Mouse (Mus musculus): ENCODE measurements around the gene Dydc1. TPM values are rescaled to one million over a fixed set of nuclear protein-coding genes. Genes with fewer than 3 reads are reported as not detected.

The Dydc1 gene
- total and polyA plus RNA-seq, 3 experiments: not detected

DNA sequence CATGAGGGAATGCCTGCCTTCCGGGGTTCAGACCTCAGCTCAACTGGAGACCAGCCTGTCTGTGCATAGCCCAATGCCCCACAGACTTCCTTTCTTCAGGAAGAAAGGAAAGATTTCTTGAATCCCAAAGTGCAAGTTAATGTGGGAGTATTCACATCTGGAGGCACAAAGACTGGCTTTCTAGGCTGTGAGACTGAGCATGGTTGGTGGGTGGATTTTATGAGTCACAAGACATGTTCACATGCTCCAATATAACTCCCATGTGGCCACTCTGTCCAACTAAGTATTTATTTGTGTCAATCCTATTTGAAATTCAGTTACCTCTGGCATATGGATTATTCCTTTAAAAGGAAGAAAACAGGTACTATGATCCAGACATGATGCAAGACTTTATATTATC lies 26.0 kb downstream of the Dydc1 start:
- DNase-seq: no peak

DNA sequence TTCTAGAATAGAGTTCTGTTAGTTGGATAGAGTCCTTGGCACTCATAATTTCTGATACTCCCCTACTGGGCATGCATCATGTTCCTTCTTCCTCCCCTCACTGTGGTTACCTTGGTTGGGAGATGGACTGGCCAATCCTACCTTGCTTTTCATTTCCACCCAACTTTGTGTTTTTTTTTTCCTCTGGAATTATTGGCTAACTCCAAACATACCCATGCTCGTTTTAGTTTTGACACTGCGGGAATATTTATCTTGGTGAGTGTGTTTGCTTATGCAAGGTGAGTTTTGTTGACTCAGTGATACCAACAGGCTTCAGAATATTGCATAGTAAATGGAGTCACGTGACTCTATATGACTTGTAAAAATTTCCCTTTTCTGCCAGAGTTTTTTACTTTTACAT lies 28.0 kb downstream of the Dydc1 start:
- no peak for DNase-seq

DNA sequence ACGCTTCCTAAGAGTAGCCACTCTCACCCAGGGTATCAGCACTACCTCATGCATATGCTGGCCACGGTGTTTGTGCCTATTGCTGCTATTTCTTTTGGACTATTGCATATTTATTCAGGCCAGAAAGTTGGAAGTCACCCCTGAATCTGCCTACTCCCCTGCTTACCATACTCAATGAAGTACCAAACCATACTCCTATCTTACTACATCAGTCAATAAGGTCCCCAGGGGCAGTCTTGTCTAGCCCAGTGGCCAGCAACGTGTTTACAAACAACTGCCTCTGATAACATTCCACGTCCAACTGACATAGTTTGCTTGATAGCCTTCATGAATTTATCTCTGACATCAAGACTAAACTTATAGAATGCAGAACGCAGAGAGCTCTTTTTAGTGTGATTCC lies 28.5 kb downstream of the Dydc1 start:
- DNase-seq: no peak

DNA sequence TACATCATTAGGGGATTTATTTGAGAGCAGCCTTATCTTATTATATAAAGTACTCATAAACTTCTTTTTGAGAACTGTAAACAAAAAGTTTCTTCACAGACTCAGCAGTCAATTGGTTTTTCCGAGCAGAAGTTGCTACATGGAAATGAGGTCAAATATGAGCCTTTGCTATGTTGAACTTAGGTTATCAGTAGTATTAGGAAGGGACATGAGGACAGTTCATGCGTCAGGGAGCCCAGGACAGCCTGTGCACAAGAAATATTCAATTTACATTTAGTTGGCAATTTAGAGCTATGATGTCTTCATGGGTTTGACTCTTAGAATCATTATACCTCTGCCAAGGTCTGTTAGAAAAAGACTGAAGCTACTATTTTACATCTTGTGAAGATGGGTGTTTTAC lies 29.6 kb downstream of the Dydc1 start:
- no peak for DNase-seq

DNA sequence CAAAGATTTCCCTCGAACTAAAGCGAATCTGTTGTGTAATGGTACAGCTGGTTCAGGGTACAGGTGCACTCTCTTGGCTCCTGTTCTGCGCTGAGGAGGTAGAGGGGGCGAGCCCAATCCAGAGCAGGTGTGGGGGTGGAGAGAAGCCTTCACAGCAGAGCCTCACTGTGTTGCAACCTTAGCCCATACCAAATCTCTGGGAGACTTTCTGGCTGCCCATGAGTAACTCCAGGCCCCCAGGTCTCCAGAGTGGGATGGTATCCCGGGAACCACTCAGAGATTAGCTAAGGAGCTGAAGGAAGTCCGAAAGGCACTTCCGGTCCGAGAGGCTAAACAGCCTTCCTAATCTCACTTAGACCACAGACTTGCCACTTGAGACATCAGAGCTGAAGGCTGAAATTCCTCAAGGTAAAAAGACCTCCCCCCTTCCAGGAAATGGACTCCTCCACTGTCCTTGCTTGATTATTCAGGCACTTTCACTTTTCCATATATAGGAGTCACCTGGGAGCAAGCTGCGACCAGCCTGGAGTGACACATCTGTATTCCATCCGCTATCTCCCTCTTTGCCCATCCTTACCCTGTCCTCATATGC lies 32.2 kb downstream of the Dydc1 start, which contains the start of gene Mat1a:
Gene Mat1a, plus strand, starts transcription at position 183 of the 592 bp plus-strand sequence.
- DNase-seq: peak; percentile 10

DNA sequence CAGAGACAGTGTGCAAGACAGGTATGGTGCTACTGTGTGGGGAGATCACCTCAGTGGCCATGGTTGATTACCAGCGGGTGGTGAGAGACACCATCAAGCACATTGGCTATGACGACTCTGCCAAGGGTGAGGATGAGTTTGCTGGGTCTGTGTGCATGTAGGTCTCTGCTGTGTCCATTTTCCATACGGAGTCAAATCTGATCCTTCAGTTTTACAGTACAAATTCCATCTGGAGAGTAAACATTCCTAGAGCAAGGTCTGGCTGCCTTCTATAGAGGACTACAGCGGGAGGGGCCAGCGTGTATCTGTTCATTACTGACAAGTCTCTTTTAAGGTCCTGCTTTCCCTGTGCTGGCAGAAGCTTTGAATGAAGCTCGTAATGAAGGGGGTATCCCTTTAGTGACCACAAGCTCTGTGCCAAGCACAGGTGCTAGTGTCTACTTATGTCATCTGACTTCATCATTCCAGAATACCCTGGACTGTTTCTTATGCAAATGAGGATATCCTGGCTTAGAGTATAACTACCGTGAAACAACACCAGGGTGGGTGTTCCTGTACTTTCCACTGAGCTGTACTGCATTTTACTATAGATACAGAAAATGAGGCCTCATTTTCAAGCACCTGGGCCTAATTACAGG lies 38.4 kb downstream of the Dydc1 start:
- DNase-seq: no peak

DNA sequence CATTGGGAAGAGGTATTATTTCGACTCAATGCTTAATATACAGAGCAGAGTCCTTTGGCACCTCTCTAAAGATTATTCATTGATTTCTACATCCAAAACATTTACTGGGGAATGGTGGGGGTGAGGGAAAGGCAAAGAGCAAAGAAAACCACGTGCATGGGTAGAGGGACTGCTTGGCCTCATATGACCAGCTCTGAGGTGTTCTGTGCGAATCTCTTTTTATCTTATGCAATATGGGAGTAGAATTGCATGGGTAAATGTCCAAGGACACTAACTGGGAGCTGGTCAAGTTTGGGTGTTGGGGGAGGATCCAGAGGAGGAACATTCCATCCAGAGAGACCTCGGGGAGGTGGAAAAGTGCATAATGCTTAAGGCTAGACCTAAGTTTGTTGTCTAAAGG lies 40.2 kb downstream of the Dydc1 start:
- peak; percentile 9 for DNase-seq

DNA sequence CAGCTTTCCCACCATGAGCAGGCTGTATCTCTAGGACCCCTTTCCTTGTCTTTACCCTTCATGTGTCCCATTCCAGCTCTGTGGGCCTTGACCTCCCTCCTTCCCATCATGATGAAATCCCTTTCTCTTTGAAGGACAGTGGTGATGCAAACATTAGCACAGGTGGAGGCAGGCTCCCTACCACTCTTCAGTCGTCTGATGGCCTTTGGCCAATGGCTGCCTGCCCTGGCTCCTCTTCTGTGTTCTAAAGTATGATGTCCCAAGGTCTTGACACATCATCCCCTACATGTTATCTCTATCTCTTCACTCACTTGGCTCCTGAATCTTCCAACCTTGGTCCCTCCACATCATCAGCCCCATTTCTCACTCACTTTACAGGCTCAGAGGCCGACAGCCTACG lies 43.6 kb downstream of the Dydc1 start:
- peak; percentile 8 for DNase-seq

DNA sequence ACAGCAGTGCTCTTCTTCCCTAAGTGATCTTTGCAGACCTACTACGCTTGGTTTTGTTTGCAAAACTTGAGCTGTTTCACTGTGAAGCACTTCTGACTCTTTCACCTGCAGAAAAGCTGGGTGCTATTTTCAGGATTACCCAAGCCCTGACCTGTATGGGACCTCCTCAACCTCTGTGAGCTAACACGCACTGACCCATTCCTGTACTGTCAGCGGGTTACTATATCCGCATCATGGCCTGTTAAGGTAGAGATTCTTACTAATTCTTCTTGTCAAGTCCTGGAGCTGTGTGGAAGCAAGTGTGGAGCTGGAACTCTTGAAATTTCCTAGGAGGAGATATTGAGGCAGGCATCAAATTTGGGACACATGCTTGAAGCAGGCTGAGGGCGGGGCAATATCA lies 52.0 kb downstream of the Dydc1 start:
- DNase-seq: no peak

DNA sequence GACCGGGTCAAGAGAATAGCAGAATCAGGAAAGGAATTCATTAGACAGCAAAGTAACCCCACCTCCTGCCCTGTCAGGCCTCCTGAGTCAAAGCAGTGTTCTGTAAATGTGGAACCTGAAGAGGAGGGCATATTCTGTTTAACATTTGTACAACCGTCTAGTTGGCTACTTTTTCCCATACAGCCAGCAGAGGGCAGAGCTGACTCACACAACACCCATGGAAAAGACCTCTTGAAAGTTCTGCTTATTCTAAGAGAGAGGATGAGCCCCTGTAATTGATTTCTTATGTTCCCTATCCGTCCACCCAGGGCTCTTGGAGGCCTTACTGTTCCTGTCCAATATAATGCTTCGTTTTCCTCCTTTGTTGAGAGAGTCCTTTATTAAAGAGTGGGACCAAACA lies 55.3 kb downstream of the Dydc1 start:
- DNase-seq: peak; percentile 11

DNA sequence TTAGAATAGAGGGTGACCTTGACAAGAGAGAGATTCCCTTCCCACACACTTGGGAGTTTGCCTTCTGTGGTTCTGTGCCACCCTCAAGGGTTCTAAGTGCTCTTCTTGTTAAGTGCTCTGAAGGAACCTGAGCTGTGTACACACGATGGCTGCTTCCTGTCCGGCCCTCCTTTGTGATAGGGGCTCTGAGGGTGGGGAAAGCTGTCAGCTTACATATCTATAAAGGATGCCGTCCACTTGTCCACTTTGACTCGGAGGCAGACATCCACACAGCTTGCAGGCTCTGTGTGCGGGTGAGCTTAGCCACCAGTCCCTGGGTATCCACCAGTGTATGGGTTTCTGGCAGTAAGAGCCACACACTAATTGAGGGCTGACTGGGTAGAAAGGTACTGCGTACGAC lies 58.8 kb downstream of the Dydc1 start, which contains the start of gene Sftpa1:
Gene Sftpa1, plus strand, starts transcription at position 243 of the 400 bp plus-strand sequence.
- DNase-seq: no peak

DNA sequence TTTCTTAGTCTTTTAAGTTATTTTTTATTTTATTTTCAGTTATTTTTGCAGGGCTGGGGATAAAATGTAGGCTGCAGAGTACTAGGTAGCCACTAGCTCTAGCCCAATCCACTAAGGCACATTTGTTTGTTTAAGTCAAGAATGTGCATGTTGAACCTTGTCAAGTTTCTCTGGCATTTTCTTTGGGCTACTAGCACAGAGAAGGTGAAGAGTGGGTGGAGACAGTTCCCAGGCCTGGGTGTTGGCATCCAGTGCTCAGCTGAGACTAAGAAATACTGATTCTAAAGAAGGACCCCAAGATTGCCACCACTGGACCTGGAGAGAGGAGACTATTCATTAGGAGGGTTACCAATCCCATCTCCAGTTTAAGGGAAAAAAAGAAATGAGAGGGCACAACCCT lies 64.3 kb downstream of the Dydc1 start:
- DNase-seq: no peak

DNA sequence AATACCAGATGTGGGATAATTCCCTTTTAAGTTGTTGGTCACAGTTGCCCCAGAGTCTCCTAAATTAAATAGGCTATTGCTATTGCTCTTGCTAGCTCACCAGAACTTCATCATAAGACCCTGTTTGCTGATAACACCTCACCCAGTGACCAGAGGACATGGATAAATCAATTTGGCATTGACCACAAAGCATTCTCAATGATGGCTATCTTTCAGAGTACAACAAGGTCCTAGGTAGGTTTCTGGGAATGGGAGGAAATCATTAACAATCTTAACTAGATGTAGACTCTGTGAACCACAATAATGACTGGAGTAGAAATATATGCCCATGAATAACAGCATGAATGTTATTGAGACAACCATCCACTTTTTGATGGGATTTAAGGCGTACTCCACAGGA lies 68.0 kb downstream of the Dydc1 start:
- no peak for DNase-seq

Other genes with a start within 250 kb of the Dydc1 start
- 1 to 10 TPM; 1.6 to 2.4 TPM for gene Sh2d4b, start 179.6 kb upstream of the Dydc1 start, total RNA-seq (2021)
- gene Sh2d4b, start 179.6 kb upstream of the Dydc1 start, polyA plus RNA-seq (2012; rRNA removed): 0.12 and 0.20 TPM in 2 replicates
- 10 to 100 TPM; 26.3 to 35.8 TPM for gene Tspan14, start 106.1 kb upstream of the Dydc1 start, total RNA-seq (2021)
- 30.7 and 31.2 TPM in 2 replicates for gene Tspan14, start 106.1 kb upstream of the Dydc1 start, polyA plus RNA-seq (2012; rRNA removed)
- gene Fam213a, start 59.1 kb upstream of the Dydc1 start, total RNA-seq (2021): 100 to 1,000 TPM in 1 of 2 experiments, 10 to 100 TPM in 1; 98.0 to 158 TPM
- 26.2 and 36.3 TPM in 2 replicates for gene Fam213a, start 59.1 kb upstream of the Dydc1 start, polyA plus RNA-seq (2012; rRNA removed)
- 1 to 10 TPM in 1 of 2 experiments, under 1 TPM in 1; 0.61 to 1.0 TPM for gene Dydc2, start 3.7 kb upstream of the Dydc1 start, total RNA-seq (2021)
- not detected in 2 replicates for gene Dydc2, start 3.7 kb upstream of the Dydc1 start, polyA plus RNA-seq (2012; rRNA removed)
- 1 to 10 TPM in 1 of 2 experiments, under 1 TPM in 1; 0.41 to 5.4 TPM for gene Mat1a, start 32.1 kb downstream of the Dydc1 start, total RNA-seq (2021)
- gene Mat1a, start 32.1 kb downstream of the Dydc1 start, polyA plus RNA-seq (2012; rRNA removed): 0.22 TPM in 1 of 2 replicates, not detected in the other
- gene Sftpa1, start 58.9 kb downstream of the Dydc1 start, total RNA-seq (2021): 1 to 10 TPM in 1 of 2 experiments, under 1 TPM in 1; 0.81 to 1.6 TPM
- not detected in 2 replicates for gene Sftpa1, start 58.9 kb downstream of the Dydc1 start, polyA plus RNA-seq (2012; rRNA removed)
- under 1 TPM in 1 of 2 experiments, not detected in 1; 0.49 TPM for gene Mbl1, start 78.5 kb downstream of the Dydc1 start, total RNA-seq (2021)
- gene Mbl1, start 78.5 kb downstream of the Dydc1 start, polyA plus RNA-seq (2012; rRNA removed): not detected in 2 replicates
- not detected for gene Sftpd, start 112.2 kb downstream of the Dydc1 start, total RNA-seq (2021)
- gene Sftpd, start 112.2 kb downstream of the Dydc1 start, polyA plus RNA-seq (2012; rRNA removed): not detected in 2 replicates
- not detected for gene Gm2832, start 205.9 kb downstream of the Dydc1 start, total RNA-seq (2021)
- not detected in 2 replicates for gene Gm2832, start 205.9 kb downstream of the Dydc1 start, polyA plus RNA-seq (2012; rRNA removed)

All from adrenal gland, adult 2 months (tissue).